Mouse (Mus musculus) CH12F3 (cell line): ENCODE results near the gene Sec63.

Experiments used
- in situ Hi-C: fragments of 300-500 bp; cut with MboI; formaldehyde crosslinking; loops from 2 replicates; pipeline ENCODE4 v1.14.3; 2020; ENCODE audit warnings: low sequenced_read_pairs

Sec63 gene

DNA sequence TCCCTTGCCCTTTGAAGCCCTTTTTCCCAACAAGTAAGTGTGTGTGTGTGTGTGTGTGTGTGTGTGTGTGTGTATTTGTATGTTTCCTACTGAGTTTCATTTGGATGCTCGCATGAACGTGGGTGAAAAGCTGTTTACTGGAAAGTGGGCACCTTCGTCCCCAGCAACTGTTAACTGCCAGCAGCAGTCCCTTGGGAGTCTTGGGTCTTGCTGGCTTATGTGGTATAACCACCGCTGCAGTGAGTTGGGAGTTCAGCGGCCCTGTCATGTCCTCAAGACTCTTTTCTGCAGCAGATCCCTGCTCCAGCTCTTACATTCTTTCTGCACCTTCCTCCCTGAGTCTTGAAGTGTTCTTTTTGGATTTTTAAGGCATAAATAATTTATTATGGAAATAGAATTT is 65.9 kb downstream of the Sec63 start:
- in situ Hi-C loops = no loop called here

- in situ Hi-C loops = no loop called here
Measured at GRCm38 (mm10) chr10:42830007-42830406, 68.7 kb downstream of the Sec63 start.

DNA sequence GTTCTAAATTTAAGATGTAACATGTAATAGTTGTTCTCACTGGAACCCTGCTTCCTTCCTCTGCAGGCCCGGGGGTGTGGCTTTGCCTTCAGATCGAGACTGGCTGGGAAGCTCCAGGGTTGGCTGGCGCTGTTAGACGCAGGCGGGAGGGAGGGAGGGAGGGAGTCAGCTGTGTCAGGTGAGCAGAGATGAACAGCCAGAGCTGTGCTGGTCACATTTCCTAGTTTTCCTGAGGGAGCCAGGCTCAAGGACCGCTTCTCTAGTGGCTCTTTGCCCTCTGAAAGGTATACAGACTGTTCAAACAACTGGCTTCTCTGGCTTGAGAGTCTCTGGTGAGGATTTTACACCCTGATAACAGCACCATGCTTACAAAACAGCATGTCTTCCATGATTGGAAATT is 69.1 kb downstream of the Sec63 start:
- in situ Hi-C loops = no loop called here

- in situ Hi-C loops = no loop called here
Measured at GRCm38 (mm10) chr10:42832677-42833076, 71.4 kb downstream of the Sec63 start.

DNA sequence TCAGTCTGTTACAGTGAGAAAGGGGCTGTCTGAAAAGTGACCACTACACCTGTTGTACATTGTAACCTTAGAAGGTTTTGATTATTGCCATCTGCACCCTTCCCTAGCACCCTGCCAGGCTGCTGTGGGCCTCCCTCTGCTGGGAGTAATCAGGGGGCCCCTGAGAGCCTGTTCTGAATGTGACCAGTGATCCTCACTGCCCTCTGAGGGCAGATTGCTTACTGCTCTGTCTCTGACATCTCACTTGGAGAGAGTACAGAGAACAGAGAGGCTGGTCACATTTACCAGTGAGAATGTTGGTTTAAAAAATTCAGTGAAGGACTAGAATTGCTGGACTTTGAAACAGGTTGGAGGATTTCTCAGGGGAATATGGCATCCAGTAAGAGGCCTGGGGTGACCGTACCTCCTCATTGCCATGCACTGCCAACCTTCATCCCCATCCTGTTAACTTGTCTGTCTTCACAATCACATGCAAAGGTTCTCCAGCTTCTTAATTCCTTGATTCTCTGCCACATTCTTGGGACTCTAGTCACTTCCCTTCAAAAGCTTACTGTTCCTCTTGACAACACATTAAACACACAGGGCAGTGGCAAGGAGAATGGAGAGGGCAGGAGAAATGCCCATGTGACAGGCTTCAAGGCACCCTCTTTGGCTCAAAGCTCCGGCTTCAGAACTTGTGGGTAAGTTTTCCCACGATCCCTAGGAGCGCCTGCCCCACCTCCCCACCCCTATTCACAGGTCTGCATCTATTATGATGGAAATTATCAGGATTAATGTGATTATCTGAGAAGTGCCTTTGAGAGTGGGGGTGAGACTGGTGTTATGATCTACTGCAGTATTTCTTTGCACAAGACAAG is 72.8 kb downstream of the Sec63 start:
- in situ Hi-C loops = no loop called here

- in situ Hi-C loops = no loop called here
Measured at GRCm38 (mm10) chr10:42838106-42838505, 76.8 kb downstream of the Sec63 start.

DNA sequence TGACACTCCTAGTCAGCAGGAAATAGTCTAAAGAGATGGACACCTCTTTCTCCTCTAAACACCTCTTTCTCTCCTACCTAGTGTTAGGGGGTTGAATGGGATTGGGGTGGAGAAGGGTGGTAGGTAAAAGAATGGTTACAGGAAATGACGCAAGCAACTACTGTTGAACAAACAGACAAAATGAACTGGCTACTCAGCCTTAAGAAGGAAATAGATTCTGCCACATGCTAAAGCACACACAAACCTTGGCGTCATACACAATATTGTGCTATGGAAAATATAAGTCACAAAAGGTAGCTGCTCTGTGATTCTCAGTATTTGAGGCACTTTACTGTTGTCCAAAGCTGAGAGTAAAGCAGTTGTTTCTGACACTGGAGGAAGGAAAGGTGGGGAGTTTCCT is 77.4 kb downstream of the Sec63 start:
- in situ Hi-C loops = no loop called here

- in situ Hi-C loops = no loop called here
Measured at GRCm38 (mm10) chr10:42840036-42840435, 78.7 kb downstream of the Sec63 start.

DNA sequence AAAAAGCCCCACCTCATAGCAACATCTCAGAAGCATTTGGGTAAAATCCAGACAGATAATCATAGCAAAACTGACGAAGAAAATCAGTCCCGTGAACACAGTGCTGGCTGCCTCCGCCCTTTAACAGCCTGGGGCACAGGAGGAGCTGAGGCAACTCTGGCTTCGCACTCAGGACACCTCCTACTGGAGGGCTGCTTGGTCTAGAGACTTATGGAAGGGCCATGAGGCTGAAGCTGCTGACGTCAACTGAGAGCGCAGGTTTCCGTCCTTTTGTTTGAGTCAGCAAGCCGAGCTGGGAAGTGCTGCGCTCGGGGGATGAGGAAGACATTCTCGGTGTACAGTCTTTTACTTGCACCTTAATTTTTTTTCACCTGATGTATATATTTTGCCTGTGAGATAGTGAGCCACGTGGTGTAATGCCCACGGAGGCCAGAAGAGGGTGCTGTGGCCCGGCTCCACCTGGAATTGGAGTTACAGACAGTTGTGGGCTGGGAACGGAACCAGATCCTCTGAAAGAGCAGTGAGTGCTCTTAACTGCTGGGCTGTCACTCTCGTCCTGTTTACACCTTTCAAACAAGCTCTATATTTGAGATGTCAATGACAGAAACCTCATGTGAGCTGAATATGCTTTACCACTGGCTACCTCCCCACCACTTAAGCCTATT is 80.4 kb downstream of the Sec63 start:
- in situ Hi-C loops = no loop called here

DNA sequence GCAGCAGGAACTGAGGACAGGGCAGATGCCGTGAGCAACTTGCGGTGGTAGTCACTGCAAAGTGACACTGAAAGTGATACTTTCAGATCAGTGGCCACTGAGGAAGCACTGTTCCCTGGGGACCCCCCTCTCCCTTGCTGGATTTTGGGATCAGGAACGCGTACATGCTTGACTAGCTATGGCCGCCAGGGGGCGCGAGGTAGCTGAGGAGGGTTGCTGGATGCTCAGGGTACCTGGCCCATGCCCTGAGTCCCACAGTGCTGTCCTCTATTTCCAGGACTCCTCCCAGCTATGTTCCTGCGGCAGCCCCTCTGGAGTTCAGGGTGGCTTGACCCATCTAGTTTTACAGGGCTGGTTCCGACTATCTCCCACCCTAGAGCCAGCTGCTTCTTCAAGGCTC is 81.1 kb downstream of the Sec63 start:
- in situ Hi-C loops = no loop called here

GRCm38 (mm10) chr10:42843416-42843815 is 82.1 kb downstream of the Sec63 start:
- in situ Hi-C loops = no loop called here

GRCm38 (mm10) chr10:42845480-42845879 is 84.2 kb downstream of the Sec63 start:
- in situ Hi-C loops = no loop called here

DNA sequence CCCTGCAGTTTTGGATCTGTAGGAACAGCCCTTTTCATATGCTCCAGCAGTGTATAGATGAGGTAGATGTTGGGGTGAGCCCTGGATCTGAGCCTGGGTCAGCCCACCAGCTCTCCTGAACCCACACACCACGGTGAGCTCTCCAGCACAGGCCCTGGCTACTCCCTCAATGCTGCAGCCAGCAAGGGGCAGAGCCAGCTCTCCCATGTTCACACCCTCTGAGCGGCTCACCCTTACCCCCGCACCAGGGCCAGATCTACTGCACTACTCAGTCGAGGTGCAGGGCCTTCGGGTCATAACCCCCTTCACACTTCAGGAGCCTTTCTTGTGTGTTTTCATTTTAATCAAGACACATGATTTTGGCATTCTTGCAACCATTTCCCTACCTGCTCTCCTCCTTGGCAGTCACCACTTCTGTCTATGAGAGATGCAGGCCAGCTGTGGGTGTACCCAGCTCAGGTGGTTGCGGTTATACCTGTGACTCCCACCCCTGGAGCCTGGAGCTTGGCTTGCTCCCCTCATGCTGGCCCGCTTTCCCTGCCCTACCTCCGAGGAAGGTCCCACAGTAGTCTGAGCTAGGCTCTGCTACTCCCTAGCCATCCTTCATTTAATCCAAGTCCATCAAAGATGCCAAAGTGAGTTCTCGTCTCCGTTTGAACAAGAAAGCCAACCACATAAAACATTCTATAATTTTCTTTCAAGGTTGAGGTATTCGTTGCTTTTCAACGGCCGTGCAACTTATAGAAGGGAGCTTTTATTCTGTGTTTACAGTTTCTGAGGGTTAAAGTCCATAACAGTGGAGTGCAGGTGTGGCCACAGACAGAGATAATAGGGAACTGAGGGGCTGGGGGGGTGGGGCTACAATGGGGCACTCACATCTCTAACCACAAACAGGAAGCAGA is 87.1 kb downstream of the Sec63 start:
- in situ Hi-C loops = no loop called here

- in situ Hi-C loops = no loop called here
Measured at GRCm38 (mm10) chr10:42849081-42849400, 87.7 kb downstream of the Sec63 start.

DNA sequence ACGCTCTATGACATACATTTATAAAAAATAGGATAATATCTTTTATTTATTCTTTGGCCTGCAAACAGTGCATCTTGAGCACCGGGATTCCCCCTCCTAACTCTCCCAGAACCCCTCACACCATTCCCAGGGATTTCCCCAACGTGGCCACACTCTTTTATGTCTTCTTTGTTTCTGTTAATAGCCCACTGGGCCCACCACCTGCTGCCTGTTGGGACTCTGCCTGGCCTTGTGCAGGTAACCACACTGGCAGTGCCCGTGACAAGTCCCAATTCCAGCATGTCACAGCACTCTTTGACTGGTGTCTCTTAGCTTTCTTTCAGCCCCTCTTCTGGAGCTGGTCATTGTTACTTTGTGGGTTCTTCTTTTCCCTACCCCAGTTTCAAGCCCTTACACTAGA is 93.5 kb downstream of the Sec63 start:
- in situ Hi-C loops = no loop called here

DNA sequence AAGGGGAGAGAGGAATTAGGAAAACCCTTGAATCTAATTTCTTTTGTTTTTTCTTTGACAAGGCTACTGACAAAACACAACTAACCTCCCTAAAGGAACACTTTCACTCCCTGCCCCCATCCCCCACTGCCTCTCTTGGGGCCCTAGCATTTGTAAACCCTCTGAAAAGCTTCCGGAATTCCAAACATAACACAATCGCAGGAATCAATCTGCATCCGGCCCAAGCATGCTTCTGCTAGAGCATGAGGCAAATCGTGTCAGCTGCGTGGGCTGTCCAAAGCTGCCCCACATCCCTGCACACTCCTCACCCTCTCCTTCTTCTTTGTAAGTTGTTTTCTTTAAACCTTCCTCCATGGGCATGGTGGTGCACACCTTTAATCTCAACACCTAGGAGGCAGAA is 94.0 kb downstream of the Sec63 start:
- in situ Hi-C loops = no loop called here

- in situ Hi-C loops = no loop called here
Measured at GRCm38 (mm10) chr10:42856574-42856973, 95.3 kb downstream of the Sec63 start.

GRCm38 (mm10) chr10:42857021-42857420 is 95.7 kb downstream of the Sec63 start:
- in situ Hi-C loops = no loop called here

GRCm38 (mm10) chr10:42859781-42860158 is 98.5 kb downstream of the Sec63 start:
- in situ Hi-C loops = no loop called here

DNA sequence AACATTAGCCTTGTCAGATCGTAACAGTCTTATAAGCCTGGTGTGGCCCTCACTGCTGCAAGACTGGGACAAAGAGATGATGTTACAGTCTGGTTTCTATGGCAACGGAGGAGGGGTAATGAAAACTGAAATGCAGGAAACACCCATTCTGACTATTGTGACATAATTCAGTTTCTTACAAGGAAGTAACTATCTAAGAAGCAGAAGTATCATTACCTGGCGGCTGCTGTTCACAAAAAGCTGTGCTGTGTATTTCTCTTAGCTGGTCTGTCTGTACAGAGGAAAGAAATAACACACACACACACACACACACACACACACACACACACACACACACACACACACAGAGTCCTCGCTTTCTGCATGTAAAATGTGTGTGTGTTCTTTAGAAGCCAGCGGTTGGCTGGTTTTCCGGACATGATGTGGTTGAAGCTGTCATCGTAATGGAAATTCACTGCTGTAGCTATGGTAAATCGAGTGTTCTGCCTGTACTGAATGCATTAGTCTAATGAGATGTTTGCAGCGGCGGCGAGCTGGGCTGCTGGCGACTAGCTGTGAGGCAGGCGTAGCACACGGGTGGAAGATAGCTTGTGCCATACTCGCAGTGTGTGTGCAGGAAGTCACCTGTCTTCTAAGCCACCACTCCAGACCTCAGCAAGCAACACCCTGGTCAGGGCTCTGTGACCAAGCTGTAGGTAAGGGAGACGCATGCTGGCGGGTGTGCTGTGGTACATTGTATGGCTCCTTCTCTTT is 99.0 kb downstream of the Sec63 start, which contains the start of gene Scml4:
TSS of gene Scml4 (plus strand) at position 212 of the 753 bp plus-strand sequence.
- in situ Hi-C loops = no loop called here

GRCm38 (mm10) chr10:42861446-42861845 is 100.2 kb downstream of the Sec63 start:
- in situ Hi-C loops = no loop called here
